Mouse (Mus musculus) thymus, postnatal 4 days (tissue): ENCODE measurements around the gene Map2k6.
"Not testable (repeated sequence)": the region's sequence is repeated elsewhere in the genome, so short reads cannot be mapped to it uniquely, and the experiment has no call there.

Experiments used
- DNase-seq: peaks from one replicate; pipeline ENCODE4 v3.0.0; 2021

The Map2k6 gene

DNA sequence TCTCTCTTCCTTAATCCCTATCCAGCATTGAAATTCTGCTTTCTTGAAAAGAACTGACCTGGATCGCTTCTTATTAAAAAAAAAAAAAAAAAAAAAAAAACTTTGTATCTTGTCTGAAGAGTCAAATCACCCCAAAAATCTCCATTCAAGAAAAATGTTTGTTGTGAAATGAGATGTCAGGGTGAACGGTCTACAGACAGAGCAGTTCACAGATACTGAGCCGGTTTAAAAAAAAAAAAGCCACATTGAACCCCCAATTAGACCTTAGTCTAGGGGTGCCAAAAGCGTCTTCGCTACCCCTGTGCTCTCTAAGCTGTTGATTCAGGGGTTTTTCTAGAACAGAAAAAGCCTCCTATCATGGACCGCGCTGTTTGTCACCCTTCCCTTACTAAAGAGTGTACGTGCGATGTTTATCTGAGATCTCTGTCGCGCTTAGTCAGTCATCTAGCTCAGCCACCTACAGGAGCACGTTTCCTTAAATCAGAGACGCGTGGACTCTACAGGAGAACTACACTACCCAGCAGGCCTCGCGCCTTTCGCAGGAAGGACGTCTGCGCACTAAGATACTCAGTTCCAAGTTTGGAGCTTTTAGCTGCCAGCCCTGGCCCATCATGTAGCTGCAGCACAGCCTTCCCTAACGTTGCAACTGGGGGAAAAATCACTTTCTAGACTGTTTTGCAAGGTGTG is at the start of gene Map2k6:
Gene Map2k6 (plus strand): TSS at position 570 of the 687 bp plus-strand sequence.
- DNase-seq, result peak; percentile 88

DNA sequence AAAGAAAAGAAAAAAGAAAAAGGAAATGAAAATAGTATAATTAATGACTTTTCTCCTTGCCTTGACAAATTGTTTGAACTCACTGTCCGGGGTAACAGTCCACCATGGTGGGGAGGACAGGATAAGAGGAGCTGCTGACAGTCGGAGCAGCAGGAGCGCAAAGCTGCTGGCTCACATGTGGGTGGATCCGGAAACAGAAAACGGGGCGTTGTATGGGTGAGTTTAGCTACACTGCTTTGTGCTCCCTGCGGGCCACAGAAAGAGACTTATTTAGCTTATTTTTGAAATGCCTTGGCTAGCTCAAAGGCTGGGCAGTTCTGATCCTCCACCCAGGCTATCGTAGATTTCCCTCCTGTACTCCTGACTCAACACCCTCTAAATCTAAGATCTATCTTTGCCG is 44.7 kb upstream of the Map2k6 start:
- DNase-seq, result no peak

DNA sequence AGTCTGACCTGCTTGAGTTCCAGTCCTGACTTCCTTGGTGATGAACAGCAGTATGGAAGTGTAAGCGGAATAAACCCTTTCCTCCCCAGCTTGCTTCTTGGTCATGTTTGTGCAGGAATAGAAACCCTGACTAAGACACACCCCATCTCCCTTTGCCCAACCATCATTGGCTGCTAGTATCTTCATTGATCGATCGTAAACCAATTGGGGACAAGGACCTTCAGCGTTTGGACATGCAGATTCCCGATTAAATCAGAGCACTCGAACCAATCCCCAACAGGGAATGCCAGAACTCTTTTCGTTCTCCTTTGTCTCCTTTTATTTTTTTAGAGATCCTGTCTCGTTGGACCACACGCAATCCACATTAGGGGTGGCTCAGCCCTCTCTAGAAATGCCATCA is 43.8 kb upstream of the Map2k6 start:
- not testable (repeated sequence) for DNase-seq

DNA sequence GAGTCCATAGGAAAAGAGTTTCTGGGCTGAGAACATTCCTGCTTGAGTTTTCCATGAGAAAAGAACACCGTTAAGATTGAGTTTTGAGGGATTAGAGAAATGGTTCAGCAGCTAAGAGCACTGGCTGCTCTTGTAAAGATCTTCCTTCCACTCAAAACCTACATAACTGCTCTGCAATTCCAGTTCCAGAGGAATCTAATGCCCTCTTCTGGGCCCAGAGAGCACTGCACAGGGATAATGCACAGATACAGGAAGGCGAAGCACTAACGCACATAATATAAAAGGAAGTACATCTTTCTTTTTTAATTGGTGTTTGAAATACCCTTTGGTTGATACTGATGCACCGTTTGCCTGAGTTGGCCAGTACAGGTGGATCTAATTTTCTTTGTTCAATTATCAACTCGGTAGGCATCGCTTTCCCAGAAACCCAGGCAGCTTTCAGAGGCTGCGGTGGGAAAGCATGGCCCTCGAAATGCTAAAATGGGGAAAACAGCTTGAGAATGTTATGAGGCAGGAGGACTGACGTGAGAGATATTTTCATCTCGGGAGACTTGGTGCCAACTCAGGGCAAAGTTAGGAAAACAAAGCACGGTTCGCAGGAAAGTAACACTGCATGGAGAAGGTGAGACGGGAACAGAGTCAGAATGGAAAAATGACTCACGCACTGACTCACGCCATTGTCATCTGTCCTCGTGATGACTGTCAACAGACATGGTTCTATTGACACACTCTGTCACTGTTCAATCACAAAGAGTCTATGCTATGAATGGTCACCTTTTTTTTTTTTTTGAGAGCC is 41.0 kb upstream of the Map2k6 start:
- DNase-seq, result peak; percentile 33

DNA sequence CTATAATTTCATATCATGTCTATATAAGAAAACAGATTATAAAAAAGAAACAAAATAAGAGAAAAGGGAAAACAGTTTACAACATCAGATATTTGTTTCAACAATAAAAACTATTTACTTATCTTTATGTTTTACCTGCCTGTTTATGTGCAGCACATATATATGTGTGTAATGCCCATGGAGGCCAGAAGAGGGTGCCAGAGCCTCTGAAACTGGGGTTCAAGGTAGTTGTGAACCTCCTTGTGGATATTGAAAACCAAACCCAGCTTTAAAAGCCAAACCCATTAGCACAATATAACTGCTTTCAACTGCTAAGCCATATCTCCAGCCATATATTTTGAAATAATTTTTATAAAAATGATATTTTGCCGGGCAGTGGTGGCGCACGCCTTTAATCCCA is 33.9 kb upstream of the Map2k6 start:
- DNase-seq, result peak; percentile 84

DNA sequence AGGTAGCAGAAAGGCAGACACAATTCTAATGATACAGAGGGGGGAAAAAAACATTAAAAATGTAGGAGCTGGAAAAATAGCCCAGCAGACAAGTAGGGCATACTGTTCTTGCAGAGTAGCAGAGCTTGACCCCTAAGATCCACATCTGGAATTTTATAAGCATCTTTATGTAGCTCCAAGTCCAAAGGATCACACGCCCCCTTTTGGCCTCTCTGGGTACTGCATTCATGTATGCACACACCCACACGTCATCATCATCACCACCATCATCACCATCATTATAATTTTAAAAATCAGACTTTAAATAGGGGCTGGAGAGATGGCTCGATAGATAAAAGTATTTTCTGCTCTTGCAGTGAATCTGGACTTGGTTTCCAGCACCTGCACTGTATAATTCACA is 32.0 kb upstream of the Map2k6 start:
- DNase-seq, result peak; percentile 34

DNA sequence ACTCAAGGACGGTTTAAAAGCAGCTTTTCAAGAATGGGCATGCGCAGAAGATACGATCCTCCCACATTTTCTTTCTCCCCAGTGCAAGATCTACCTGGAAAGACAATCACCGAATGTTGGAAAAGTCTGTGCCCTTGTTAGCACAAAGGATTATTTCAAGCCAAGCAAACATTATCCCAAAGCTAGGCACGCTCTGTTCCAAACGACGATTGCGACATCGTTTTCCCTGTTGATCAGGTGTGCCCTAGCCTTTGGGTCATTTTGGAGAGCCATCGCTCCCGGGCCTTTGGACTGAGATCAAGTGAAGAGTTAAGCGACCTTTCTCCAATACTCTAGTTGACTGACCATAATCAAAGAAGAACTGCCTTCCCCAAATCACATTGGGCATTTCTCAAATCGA is 31.3 kb upstream of the Map2k6 start:
- no peak for DNase-seq

DNA sequence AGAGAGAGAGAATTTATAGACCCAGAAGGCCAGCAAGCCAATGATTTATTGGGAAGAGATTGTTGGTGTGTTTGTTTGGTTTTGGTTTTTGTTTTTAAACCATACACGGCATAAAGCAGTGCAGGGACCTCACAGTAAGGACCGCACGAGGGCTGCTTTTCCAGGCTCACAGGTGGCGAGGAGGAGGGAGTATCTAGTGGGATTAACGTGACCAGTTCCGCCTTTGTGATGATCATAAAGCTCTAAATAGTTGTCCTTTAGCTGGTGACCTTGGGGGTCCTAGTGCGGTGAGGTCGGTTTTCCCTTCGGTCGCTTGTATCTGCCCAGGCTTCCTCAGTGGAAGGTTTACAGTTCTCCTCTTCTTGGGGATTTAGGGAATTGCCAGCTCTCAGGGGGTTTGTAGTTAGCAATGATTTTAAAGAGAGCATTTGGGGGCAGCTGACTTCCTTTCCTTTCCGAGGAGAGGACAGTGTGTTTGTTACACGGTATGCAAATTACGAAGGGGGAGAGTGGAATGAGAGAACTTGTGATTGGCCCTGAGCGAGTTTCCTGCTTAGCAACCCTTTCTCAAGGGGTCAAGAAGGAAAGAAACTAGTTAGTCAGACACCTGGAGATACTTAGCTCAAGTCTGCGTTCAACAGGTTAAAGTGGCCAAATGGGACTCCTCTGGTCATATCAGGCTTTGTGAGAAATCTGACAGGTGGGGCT is 29.5 kb upstream of the Map2k6 start:
- DNase-seq, result no peak

DNA sequence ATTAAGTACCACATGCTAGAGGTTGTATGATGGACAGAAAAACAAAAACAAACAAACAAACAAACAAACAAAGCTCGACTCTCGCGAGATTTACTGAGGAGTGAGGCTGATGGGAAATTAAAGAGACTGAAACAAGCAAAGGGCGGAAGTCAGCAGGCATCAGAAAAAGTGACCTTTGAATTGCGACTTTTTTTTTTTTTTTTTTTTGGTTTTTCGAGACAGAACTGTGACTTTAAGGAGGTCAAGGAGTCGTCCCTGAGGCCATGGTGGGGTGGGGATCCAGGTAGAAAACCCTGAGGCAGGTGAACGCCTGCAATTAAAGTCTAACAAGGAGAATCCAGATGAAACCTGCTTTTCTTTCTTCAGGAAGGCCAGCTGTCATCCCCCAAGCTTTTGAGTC is 27.1 kb upstream of the Map2k6 start:
- no peak for DNase-seq

DNA sequence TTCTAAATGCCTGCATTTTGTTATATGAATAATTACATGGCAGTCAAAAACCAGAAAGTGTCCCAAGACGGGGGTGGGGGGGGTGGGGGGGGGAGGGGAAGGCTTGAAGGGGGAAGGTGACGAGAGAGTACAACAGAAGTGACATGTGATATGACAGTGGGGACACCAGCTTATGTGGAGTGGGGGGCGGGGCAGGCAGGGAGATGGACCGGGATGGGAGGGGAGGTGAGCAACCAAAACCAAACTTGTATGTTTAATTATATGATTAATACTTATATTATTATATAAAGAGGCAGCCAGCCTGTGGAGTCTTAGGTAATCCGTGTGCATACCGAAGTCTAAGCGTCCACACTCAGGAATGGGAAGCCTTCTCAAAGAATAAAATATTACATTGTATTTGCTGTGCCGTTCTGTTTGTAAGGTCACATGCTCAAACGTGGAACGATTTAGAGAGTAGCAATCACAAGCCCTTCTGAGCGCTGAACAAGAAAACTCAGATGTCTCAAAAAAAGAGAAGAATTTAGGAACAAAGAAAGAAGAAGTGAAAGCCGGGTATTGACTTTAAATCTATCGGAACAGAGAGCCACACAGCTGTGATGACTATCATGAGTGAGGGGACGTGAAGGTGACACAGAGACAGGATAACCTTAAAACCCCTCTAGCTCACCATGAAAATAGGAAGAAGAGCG is 26.5 kb upstream of the Map2k6 start:
- DNase-seq, result no peak

DNA sequence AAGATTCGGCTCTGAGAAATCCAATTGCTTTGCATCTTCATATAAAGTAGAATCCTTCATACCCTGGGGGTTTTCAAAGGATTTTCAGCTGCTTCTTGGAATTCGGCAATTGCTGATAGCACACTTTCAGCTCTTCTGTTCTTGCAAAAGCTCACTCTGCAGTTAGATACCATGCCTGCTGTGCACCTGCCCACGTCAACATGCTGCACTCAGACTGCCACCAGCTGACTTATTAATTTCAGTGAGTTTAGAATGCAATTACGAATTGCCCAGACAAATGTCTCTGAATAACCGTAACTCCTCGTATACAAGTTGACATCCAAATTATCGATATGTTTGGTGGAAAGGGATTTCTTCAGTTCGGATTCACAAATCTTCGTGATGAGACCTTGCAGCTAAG is 24.9 kb upstream of the Map2k6 start:
- DNase-seq, result no peak

DNA sequence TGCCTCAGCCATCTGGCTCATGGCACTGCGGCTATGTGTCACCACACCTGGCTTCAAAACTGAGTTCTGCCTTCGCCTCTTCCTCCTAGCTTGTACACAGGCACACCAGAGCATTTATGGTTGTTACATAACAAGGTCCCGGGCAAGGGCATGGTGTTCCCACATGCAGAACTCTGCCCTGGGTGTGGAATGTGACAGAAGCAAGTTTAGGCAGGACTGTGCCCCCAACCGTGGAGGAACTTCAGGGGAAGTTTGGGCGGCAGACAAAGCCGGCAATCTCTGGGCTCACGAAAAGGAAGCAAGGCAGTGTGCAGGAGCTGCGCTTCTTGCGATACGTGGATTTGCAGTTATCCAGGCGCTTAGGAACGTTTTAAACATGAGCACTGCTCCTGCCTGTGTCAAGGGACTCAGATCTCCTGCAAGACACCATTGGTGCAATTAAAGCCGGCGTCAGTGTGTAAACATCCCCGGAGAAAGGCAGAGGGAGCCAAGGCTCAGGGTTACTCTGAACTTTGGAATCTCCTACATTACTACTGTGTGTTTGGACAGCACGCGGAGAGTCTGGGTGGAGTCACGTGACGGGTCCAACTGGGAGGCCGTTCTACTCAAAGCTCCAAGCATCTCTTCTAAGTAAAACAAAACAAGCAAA is 19.1 kb upstream of the Map2k6 start:
- peak; percentile 27 for DNase-seq

DNA sequence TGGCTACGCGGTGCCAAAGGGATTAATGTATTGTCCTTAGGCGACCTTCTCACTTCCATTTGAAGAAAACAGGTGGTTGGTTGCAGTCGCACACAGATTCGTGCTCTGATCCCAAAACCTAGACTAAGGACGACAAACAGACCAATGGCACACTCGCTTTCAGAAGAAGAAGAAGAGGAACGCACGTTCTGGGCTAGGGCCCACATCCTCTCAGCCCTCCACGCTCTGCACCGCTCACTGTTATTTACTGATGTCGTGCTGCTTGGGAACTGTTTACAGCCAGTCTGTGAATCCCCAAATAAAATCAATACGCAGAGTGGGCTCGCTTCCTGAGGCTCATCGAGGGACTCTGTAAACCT is 18.6 kb upstream of the Map2k6 start:
- DNase-seq, result peak; percentile 17

DNA sequence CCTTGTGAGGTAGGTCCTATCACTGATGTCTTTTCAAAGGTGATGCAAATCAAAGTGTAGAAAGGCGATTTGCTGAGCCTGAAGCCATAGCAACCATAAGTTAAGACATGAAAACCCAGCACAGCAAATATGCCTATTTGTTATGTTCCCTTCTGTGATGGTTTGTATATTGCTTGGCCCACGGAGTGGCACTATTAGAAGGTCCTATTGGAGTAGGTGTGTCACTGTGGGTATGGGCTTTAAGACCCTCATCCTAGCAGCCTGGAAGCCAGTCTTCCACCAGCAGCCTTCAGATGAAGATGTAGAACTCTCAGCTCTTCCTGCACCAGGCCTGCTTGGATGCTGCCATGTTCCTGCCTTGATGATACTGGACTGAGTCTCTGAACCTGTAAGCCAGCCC is 13.4 kb upstream of the Map2k6 start:
- no peak for DNase-seq

DNA sequence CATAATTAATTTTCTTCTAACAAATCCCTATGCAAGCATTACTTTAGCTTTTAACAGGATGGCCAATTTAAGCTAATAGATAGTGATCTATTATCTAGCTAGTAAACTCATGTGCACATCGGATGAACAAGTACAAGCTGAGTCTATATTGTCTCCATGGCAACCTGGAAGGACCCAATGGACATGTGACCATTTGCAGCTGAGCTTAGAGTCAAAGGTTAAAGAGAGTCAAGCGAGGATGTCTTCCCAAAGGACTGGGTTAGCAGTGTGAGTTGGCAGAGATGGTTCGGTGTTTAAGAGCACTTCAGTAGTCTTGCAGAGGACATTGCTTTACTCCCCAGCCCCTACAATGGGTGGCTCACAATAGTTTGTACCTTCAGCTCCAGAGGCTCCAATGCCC is 6.2 kb upstream of the Map2k6 start:
- DNase-seq, result no peak

DNA sequence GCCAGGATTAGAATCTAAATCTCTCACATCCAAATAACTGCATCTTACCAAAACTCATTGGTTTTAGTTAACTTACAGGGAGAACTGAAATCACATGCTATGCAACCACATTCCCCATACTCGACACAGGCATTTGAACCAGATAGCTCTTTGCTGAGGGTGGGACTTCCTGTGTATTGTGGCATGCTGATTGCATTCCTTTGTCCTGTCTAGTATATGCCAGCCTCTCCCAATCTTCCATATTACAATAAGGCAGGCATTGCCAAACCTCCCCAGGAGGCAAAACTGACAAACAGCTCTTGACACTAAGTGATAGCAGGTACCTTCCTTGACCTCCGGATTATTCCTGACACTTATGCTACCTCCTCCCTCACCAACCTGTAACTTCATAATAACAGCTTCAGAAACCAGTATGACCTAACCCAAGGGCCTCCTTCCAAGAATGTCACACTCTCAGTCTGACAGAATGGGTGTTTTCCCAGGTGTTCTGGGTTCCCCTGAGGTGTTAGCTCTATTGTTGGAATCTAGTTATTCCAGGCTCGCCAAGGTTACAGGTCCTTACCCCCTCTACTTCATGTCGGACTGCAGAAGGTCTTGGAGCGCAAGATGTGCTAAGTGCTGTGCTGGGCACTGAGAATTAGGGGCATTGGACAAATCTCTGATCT is 4.0 kb upstream of the Map2k6 start:
- no peak for DNase-seq

DNA sequence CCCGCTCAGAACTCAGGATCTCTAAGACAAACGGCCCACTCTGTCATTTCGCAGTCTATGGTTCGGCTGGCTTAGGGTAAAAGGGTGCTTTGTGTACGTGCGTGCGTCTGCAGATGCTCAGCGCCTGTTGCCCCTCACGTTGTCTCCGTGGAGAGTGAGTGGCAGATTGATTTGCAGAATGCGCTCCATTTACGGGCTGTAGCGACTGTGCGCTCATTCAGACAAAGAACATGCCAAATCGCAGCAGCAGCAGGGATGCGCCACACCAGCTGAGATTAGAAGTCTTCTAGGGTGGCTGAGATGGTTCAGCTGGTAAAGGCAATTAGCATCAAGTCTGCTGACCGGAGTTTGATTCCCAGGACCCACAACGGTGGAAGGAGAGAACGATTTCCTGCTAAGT is 2.8 kb upstream of the Map2k6 start:
- DNase-seq, result no peak

DNA sequence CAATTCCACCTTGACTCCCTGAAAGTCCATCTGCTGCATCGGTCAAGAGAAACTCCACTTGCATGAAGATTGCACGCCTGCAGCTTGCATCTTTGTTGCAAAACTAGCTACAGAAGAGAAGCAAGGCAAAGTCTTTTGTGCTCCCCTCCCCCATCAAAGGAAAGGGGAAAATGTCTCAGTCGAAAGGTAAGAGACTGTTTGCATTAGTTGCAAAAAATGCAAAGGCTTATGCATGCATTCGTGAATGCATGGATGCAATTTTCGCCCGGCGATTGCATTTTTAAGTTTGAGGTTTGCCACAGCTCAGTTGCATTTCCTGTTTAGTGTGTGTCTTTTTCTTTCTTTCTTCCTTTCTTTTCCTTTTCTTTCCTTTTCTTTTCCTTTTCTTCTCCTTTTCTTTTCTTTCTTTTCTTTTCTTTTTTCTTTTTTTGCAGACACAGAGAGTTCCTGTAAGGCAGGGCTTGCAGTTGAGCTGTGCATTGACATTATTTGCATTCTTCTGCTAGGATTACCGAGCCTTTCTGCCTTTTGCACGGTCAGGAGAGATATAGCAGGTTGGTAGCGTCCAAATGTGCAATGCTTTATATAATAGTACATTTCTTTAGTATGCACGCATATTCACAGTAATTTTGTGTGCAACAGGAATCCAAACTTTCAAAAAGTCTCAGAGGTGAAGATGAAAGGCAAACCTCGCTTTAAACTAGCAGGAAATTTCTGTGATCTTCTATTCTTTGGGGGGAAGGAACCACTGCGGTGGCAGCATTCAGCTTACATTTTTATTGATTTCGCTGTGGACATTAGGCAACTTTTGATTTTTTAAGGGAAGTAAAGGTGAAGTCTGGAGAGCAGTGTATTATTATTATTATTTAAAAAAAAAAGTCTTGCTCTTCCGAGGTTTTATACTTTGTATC is 573 bp downstream of the Map2k6 start:
- no peak for DNase-seq

DNA sequence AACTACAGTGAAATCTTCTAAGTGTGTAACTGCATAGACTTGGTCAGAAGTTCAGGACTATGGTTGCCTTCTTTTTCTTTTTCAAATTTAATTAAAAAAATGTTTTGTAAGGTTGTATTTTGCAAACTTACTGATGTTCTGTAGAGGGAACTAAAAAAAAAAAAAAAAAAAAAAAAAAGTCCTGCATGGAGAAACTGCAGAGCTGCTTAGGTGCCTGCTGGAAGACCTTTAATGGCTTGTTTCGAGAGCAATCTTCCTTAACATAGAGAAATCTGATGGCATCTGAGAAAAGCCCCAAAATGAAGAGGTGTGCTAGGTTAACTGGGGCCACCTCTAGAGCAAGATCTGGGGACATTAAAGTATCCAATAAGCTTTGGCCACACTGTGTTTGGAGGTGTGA is 1.4 kb downstream of the Map2k6 start:
- no peak for DNase-seq

DNA sequence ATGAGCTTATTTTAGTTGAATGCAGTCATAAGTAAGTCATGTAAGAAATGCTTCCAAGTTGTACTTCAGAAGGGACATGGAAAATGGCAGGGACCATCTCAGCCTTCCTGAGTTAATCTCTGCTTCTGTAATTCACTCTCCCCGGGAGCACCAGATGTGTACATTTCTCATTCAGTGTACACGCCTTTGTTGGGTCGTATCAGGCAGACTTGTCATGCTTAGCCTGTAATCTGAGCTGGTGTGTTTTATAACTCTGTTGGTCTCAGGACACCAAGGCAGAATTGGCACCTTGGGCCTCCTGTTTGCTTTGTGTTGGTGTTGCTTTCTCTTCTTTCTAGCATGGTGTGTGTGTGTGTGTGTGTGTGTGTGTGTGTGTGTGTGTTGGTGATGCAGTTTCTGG is 3.7 kb downstream of the Map2k6 start:
- no peak for DNase-seq

DNA sequence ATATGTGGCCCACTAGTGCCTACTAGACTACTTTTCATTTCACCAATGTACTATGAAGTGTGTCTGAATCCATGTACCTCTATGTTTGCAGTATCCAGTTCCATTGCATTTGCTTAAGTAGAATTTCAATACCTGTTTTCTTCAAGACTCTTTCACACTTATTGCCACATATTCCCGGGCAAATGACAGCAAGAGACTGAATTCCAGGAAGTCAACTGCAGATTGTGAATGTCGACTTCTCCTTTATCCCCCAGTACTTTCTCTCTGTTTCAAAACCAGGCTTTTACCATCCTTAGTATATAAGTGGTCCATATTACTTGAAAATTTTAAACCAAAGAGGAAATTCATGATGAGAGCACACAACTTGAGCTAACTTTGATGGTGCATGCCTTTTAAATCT is 4.7 kb downstream of the Map2k6 start:
- no peak for DNase-seq
